Mouse (Mus musculus) ES-E14 (cell line): ENCODE data around the gene Myocos. TPM values are rescaled to one million over a fixed set of nuclear protein-coding genes. Genes with fewer than 3 reads are reported as not detected.
"Not testable (repeated sequence)": the region's sequence is repeated elsewhere in the genome, so short reads cannot be mapped to it uniquely, and the experiment has no call there.

Experiments
- DNase-seq: peaks from one replicate; pipeline ENCODE4 v3.0.0-alpha.2; 2013; ENCODE audit warnings: low read depth, low spot score
- H3K27ac ChIP-seq: 2 replicates; pipeline ENCODE4 v1.5.1; 2012; ENCODE audit warnings: low read depth, mild to moderate bottlenecking, low read length, moderate library complexity, mixed read lengths; ENCODE audit not compliant: poor library complexity, insufficient read depth, severe bottlenecking
- H3K36me3 ChIP-seq: 2 replicates; pipeline ENCODE4 v1.6.1; 2012; ENCODE audit warnings: mild to moderate bottlenecking, low read length, moderate library complexity, mixed read lengths; ENCODE audit not compliant: control insufficient read depth, poor library complexity, insufficient read depth, severe bottlenecking
- H3K4me1 ChIP-seq, 2 experiments: fragments of 150-350 bp in 1 of 2; sonication (generic) in 1 of 2; 2 replicates each; pipeline ENCODE4 v1.6.1; 2012; ENCODE audit warnings: low read length in 2 of 2, mild to moderate bottlenecking in 1 of 2, mixed read lengths in 1 of 2; ENCODE audit not compliant: control insufficient read depth in 2 of 2, insufficient read depth in 2 of 2, poor library complexity in 1 of 2
- H3K4me3 ChIP-seq, 2 experiments: fragments of 150-350 bp in 1 of 2; sonication (generic) in 1 of 2; 2 replicates each; pipeline ENCODE4 v1.5.1; 2012; ENCODE audit warnings: low read length in 2 of 2, low read depth in 1 of 2, mild to moderate bottlenecking in 1 of 2, mixed read lengths in 1 of 2; ENCODE audit not compliant: insufficient read depth in 1 of 2, poor library complexity in 1 of 2, severe bottlenecking in 1 of 2
- H3K9ac ChIP-seq: 2 replicates; pipeline ENCODE4 v1.6.1; 2012; ENCODE audit warnings: low read depth, mild to moderate bottlenecking, low read length, mixed read lengths; ENCODE audit not compliant: poor library complexity, insufficient read depth, severe bottlenecking
- H3K9me3 ChIP-seq: fragments of 150-350 bp; sonication (generic); 2 replicates; pipeline ENCODE4 v1.6.1; 2012; ENCODE audit warnings: low read depth, mild to moderate bottlenecking, low read length; ENCODE audit not compliant: control insufficient read depth, insufficient read depth
- CHD2 ChIP-seq: IDR thresholded peaks from 2 replicates; pipeline ENCODE4 v1.6.1; 2014; ENCODE audit warnings: mild to moderate bottlenecking, low read depth, low read length, inconsistent platforms
- HCFC1 ChIP-seq: IDR thresholded peaks from 2 replicates; pipeline ENCODE4 v1.6.1; 2012; ENCODE audit warnings: low read length, inconsistent platforms, borderline replicate concordance; ENCODE audit not compliant: insufficient read depth
- MAFK ChIP-seq: IDR thresholded peaks from 2 replicates; pipeline ENCODE4 v1.6.1; 2014; ENCODE audit warnings: mild to moderate bottlenecking, low read depth, low read length, inconsistent platforms; ENCODE audit not compliant: insufficient read depth
- ZC3H11A ChIP-seq: IDR thresholded peaks from 2 replicates; pipeline ENCODE4 v1.6.1; 2012; ENCODE audit warnings: low read depth, mild to moderate bottlenecking, inconsistent platforms, low read length, borderline replicate concordance
- ZNF384 ChIP-seq: IDR thresholded peaks from 2 replicates; pipeline ENCODE4 v1.6.1; 2012; ENCODE audit warnings: low read depth, low read length, inconsistent platforms
- in situ Hi-C, 2 experiments: fragments of 600-800 bp; cut with MboI; formaldehyde crosslinking; loops; one replicate each; pipeline ENCODE4 v1.15.1; 2025; ENCODE audit warnings: low sequenced_read_pairs in 2 of 2, inconsistent platforms in 1 of 2; ENCODE audit not compliant: unreplicated experiment in 2 of 2
- total RNA-seq: library from RNA; depleted of rRNA; stranded (reverse); fragments of 300-350 nt; gene quantifications from 2 replicates; pipeline ENCODE4 v1.2.3, GENCODE M21; 2012

The Myocos gene
- total RNA-seq, 1 experiment = not detected

DNA sequence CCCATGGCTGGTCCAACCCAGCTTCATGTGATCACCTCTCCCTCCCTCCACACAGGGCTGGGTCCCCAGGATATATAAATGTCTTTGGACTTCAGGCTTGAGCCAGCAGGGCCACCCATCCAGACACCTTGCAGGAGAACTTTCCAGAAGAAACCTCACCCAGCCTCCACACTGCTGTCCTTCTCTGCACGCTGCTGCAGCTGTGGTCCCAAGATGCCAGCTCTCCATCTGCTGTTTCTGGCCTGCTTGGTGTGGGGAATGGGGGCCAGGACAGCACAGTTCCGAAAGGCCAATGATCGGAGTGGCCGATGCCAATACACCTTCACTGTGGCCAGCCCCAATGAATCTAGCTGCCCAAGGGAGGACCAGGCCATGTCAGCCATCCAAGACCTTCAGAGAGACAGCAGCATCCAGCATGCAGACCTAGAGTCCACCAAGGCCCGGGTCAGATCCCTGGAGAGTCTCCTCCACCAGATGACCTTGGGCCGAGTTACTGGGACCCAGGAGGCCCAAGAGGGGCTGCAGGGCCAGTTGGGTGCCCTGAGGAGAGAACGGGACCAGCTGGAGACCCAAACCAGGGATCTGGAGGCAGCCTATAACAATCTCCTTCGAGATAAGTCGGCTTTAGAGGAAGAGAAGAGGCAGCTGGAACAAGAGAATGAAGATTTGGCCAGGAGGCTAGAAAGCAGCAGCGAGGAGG lies 18.8 kb downstream of the Myocos start, which contains the start of gene Myoc:
Gene Myoc, plus strand, starts transcription at position 105 of the 700 bp plus-strand sequence.
- no peaks in the 10 kb centered on the region for H3K36me3 ChIP-seq
- no peak for DNase-seq
- no peak within 1 kb of the TSS for H3K9ac ChIP-seq
- in situ Hi-C loops = no loop called here
- TF ChIP-seq HCFC1 (no peak), ZC3H11A (no peak), MAFK (no peak), ZNF384 (no peak), CHD2 (no peak)
- H3K4me3 ChIP-seq = no peak within 1 kb of the TSS
- H3K4me1 ChIP-seq = no peaks in the 10 kb centered on the region; a peak in 1 of 4 replicates
- no peak within 1 kb of the TSS for H3K27ac ChIP-seq
- no peaks in the 10 kb centered on the region for H3K9me3 ChIP-seq

DNA sequence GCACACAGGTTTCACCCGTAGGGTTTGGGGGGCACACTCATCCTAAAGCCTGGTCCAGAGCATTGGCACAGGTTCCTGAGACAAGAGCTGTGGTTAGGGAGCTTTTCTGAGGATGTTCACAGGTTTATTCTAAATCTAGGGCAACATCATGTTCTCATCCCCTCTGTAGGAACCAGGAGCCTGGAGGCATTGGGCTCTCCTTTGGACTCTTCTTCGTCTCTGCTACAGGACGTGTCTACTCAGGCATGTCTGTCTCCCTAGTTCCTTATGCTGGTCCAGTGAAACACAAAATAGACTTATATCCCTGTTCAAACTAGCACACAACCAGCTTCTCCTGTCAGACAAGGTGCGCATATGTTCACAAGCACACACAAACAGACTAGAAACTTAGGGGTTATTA lies 19.5 kb downstream of the Myocos start:
- Histone ChIP-seq H3K36me3 (no peaks in the 10 kb centered on the region), H3K27ac (no peak overlapping the region), H3K4me3 (no peak overlapping the region), H3K4me1 (no peaks in the 10 kb centered on the region), H3K9me3 (no peaks in the 10 kb centered on the region; the same call in 1 of the 2 replicates), H3K9ac (no peak overlapping the region)
- DNase-seq = no peak
- TF ChIP-seq ZC3H11A (no peak), ZNF384 (no peak), MAFK (no peak), CHD2 (no peak), HCFC1 (no peak)
- in situ Hi-C loops = no loop called here

DNA sequence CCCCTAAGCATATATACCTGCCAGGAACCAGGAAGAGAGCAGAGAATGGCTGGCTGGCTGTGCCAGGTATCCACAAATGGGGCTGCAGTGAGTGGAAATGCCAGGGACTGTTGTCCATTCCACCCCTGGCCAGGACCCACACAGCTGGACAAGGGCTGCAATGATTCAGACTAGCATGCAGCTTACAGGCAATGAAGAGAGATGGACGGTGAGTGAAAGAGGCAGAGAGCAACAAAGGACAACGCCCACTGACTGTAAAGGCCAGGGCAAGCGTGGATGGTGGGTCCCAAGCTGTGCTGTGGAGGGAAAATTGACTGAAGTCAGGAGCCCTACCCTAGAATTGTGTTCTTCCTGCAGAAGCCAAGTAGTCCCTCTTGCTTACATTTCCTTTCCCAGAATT lies 21.5 kb downstream of the Myocos start:
- no peak for DNase-seq
- TF ChIP-seq MAFK (no peak), ZC3H11A (no peak), HCFC1 (no peak), CHD2 (no peak), ZNF384 (no peak)
- H3K27ac ChIP-seq = no peak overlapping the region
- no peaks in the 10 kb centered on the region; the same call in 1 of the 2 replicates for H3K9me3 ChIP-seq
- H3K4me1 ChIP-seq = no peaks in the 10 kb centered on the region
- in situ Hi-C loops = no loop called here
- no peak overlapping the region for H3K9ac ChIP-seq
- H3K36me3 ChIP-seq = no peaks in the 10 kb centered on the region
- no peak overlapping the region for H3K4me3 ChIP-seq

GRCm38 (mm10) chr1:162635291-162635931 lies 22.6 kb downstream of the Myocos start:
- H3K27ac ChIP-seq, H3K36me3 ChIP-seq, H3K4me1 ChIP-seq, H3K4me3 ChIP-seq, DNase-seq, in situ Hi-C loops, H3K9ac ChIP-seq, H3K9me3 ChIP-seq: not testable (repeated sequence)

- in situ Hi-C loops, DNase-seq, H3K9ac ChIP-seq, H3K27ac ChIP-seq, H3K9me3 ChIP-seq, H3K4me1 ChIP-seq, H3K4me3 ChIP-seq, H3K36me3 ChIP-seq: not testable (repeated sequence)
Observed at GRCm38 (mm10) chr1:162628326-162628725, 29.7 kb downstream of the Myocos start.

- H3K9ac ChIP-seq, in situ Hi-C loops, DNase-seq, H3K36me3 ChIP-seq, H3K9me3 ChIP-seq, H3K4me3 ChIP-seq, H3K4me1 ChIP-seq, H3K27ac ChIP-seq: not testable (repeated sequence)
Observed at GRCm38 (mm10) chr1:162627821-162628220, 30.2 kb downstream of the Myocos start.
